Mouse (Mus musculus): ENCODE measurements around the gene Rbm6. TPM values are rescaled to one million over a fixed set of nuclear protein-coding genes. Genes with fewer than 3 reads are reported as not detected.

The Rbm6 gene
- polyA plus RNA-seq, 1 experiment from 2014 or later = 46.5 TPM

- Histone ChIP-seq H3K27ac (replicated peaks) (peak overlapping the region; percentile 61), H3K4me2 (no peak overlapping the region), H3K9ac (no peak overlapping the region), H3K9me3 (no peaks in the 10 kb centered on the region), H3K4me3 (no peak overlapping the region), H3K27me3 (replicated peaks) (peaks cover 28% of the 10 kb centered on the region), H3K4me1 (peaks cover 31% of the 10 kb centered on the region), H3K36me3 (no peaks in the 10 kb centered on the region)
- WGBS = 85% methylated on average over 1 of the region's 1 CpGs
- ATAC-seq (ENCODE audit: extremely low read depth, insufficient number of reproducible peaks, low FRiP score, low TSS enrichment) = no peak
Observed at GRCm38 (mm10) chr9:107724796-107725195, 148.2 kb downstream of the Rbm6 start.

DNA sequence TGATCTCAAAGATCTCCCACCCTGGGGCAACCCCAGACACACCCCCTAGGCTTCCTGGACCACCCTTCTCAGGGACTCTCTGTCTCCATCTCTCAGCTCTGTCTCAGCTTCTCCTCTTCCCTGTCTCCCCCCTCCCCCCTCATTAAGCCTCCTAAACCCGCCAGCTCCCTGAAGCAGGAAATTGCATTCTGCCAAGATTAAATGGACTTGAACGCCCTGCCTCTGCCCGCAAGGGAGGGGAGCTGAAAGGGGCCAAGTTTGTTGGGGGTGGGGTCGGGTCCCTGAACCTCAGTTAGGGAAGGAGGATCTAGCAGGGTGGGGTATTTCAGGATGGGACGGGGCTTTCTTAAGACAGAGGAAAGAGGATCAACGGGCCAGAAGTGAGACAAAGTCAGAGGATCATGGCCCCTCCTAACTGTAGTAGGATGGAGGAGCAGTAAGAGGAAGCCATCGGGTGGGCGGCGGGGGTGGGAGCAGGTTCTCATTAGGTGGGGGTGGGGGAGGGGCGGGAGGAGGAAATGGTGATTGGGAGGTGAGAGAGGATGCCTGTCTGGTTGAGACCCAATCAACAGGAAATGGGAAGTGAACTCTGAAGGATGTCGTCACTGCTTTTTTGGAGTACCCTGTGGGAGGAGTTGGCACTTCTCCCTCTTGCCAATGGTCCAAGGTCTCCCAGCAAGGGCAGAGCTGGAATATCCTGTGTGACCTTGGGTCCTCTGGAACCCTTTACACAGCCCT is 149.1 kb downstream of the Rbm6 start:
- Histone ChIP-seq H3K27ac (replicated peaks) (peak overlapping the region; percentile 61), H3K36me3 (no peaks in the 10 kb centered on the region), H3K9ac (0 out of 2 replicates have a peak overlapping the region, but pooled peaks have one; percentile 8), H3K4me3 (no peak overlapping the region), H3K4me1 (peaks cover 26% of the 10 kb centered on the region), H3K9me3 (no peaks in the 10 kb centered on the region), H3K4me2 (peak overlapping the region; percentile 48), H3K27me3 (replicated peaks) (peaks cover 28% of the 10 kb centered on the region)
- no peak for ATAC-seq (ENCODE audit: extremely low read depth, insufficient number of reproducible peaks, low FRiP score, low TSS enrichment)
- WGBS = 2% methylated on average over 11 of the region's 11 CpGs

Other genes starting within 250 kb of the Rbm6 start
- gene Gnai2, start 237.9 kb downstream of the Rbm6 start, polyA plus RNA-seq (2015; fragmentation: Nextera tagmentation; extraction: Ambion mirVana) = 387 and 392 TPM in 2 replicates
- gene Slc38a3, start 203.7 kb downstream of the Rbm6 start, polyA plus RNA-seq (2015; fragmentation: Nextera tagmentation; extraction: Ambion mirVana) = 2.8 and 2.9 TPM in 2 replicates
- gene Gnat1, start 193.5 kb downstream of the Rbm6 start, polyA plus RNA-seq (2015; fragmentation: Nextera tagmentation; extraction: Ambion mirVana) = 0.90 and 1.3 TPM in 2 replicates
- gene Sema3f, start 162.8 kb downstream of the Rbm6 start, polyA plus RNA-seq (2015; fragmentation: Nextera tagmentation; extraction: Ambion mirVana) = 4.5 and 6.3 TPM in 2 replicates
- gene Rbm5, start 102.2 kb downstream of the Rbm6 start, polyA plus RNA-seq (2015; fragmentation: Nextera tagmentation; extraction: Ambion mirVana) = 121 and 125 TPM in 2 replicates
- 8.1 and 9.1 TPM in 2 replicates for gene Mon1a, start 14.9 kb upstream of the Rbm6 start, polyA plus RNA-seq (2015; fragmentation: Nextera tagmentation; extraction: Ambion mirVana)
- 2.7 and 4.1 TPM in 2 replicates for gene Mst1r, start 33.6 kb upstream of the Rbm6 start, polyA plus RNA-seq (2015; fragmentation: Nextera tagmentation; extraction: Ambion mirVana)
- gene Actl11, start 55.2 kb upstream of the Rbm6 start, polyA plus RNA-seq (2015; fragmentation: Nextera tagmentation; extraction: Ambion mirVana) = not detected in 2 replicates
- 0.63 and 1.0 TPM in 2 replicates for gene Camkv, start 62.4 kb upstream of the Rbm6 start, polyA plus RNA-seq (2015; fragmentation: Nextera tagmentation; extraction: Ambion mirVana)
- 11.9 and 12.4 TPM in 2 replicates for gene Traip, start 76.9 kb upstream of the Rbm6 start, polyA plus RNA-seq (2015; fragmentation: Nextera tagmentation; extraction: Ambion mirVana)
- gene Uba7, start 102.3 kb upstream of the Rbm6 start, polyA plus RNA-seq (2015; fragmentation: Nextera tagmentation; extraction: Ambion mirVana) = 31.7 and 35.0 TPM in 2 replicates
- 3.8 and 4.6 TPM in 2 replicates for gene Gm20661, start 109.8 kb upstream of the Rbm6 start, polyA plus RNA-seq (2015; fragmentation: Nextera tagmentation; extraction: Ambion mirVana)
- 50.6 and 52.7 TPM in 2 replicates for gene Inka1, start 112.6 kb upstream of the Rbm6 start, polyA plus RNA-seq (2015; fragmentation: Nextera tagmentation; extraction: Ambion mirVana)
- 7.6 and 7.7 TPM in 2 replicates for gene Cdhr4, start 119.3 kb upstream of the Rbm6 start, polyA plus RNA-seq (2015; fragmentation: Nextera tagmentation; extraction: Ambion mirVana)
- 0.71 TPM in 1 of 2 replicates, not detected in the other for gene Gm20662, start 123.1 kb upstream of the Rbm6 start, polyA plus RNA-seq (2015; fragmentation: Nextera tagmentation; extraction: Ambion mirVana)
- 37.0 and 40.7 TPM in 2 replicates for gene Ip6k1, start 129.3 kb upstream of the Rbm6 start, polyA plus RNA-seq (2015; fragmentation: Nextera tagmentation; extraction: Ambion mirVana)
- 21.4 and 23.3 TPM in 2 replicates for gene Gmppb, start 176.0 kb upstream of the Rbm6 start, polyA plus RNA-seq (2015; fragmentation: Nextera tagmentation; extraction: Ambion mirVana)
- 1.9 and 2.3 TPM in 2 replicates for gene Amigo3, start 179.9 kb upstream of the Rbm6 start, polyA plus RNA-seq (2015; fragmentation: Nextera tagmentation; extraction: Ambion mirVana)
- 0.20 and 0.59 TPM in 2 replicates for gene Mst1, start 207.2 kb upstream of the Rbm6 start, polyA plus RNA-seq (2015; fragmentation: Nextera tagmentation; extraction: Ambion mirVana)
- 29.4 and 30.9 TPM in 2 replicates for gene Rnf123, start 210.1 kb upstream of the Rbm6 start, polyA plus RNA-seq (2015; fragmentation: Nextera tagmentation; extraction: Ambion mirVana)
- 51.3 and 62.5 TPM in 2 replicates for gene Apeh, start 221.4 kb upstream of the Rbm6 start, polyA plus RNA-seq (2015; fragmentation: Nextera tagmentation; extraction: Ambion mirVana)